Mouse (Mus musculus) liver, embryonic 16.5 days (tissue): ENCODE measurements at regions not wholly inside any gene's neighbourhood (a gene's known extent, or its start where the extent isn't known, plus 50 kb on each side); places are given as distances from the start of the nearest gene placed in this dataset.

Experiments used
- ATAC-seq: fragments of 200-750 bp; cut with Nextera tagmentation; 2 replicates; pipeline ENCODE4 v1.8.0; 2017; ENCODE audit warnings: low read depth, mild to moderate bottlenecking, moderate number of reproducible peaks, moderate library complexity
- H3K27ac ChIP-seq: fragments of 300-500 bp; sonication (generic); 2 replicates; pipeline ENCODE4 v1.5.1; 2014; ENCODE audit warnings: mild to moderate bottlenecking, low read length
- H3K27me3 ChIP-seq: fragments of 300-500 bp; sonication (generic); 2 replicates; pipeline ENCODE4 v1.6.1; 2014; ENCODE audit warnings: low read depth, low read length, mixed read lengths; ENCODE audit not compliant: control insufficient read depth, insufficient read depth
- H3K36me3 ChIP-seq: fragments of 300-500 bp; sonication (generic); 2 replicates; pipeline ENCODE4 v1.6.1; 2014; ENCODE audit warnings: mild to moderate bottlenecking; ENCODE audit not compliant: control insufficient read depth, insufficient read depth
- H3K4me1 ChIP-seq: fragments of 300-500 bp; sonication (generic); 2 replicates; pipeline ENCODE4 v1.6.1; 2014; ENCODE audit warnings: low read depth, low read length, mixed read lengths; ENCODE audit not compliant: control insufficient read depth
- H3K4me2 ChIP-seq: fragments of 300-500 bp; sonication (generic); 2 replicates; pipeline ENCODE4 v1.6.1; 2014; ENCODE audit warnings: low read depth, low read length, mixed read lengths
- H3K4me3 ChIP-seq: fragments of 300-500 bp; sonication (generic); 2 replicates; pipeline ENCODE4 v1.5.1; 2014; ENCODE audit warnings: low read depth, mild to moderate bottlenecking, low read length
- H3K9ac ChIP-seq: fragments of 300-500 bp; sonication (generic); 2 replicates; pipeline ENCODE4 v1.6.1; 2014; ENCODE audit warnings: low read depth, low read length
- H3K9me3 ChIP-seq: fragments of 300-500 bp; sonication (generic); replicated peaks from 2 replicates; pipeline ENCODE4 v1.6.1; 2016; ENCODE audit warnings: low read length; ENCODE audit not compliant: control insufficient read depth
- WGBS: fragments of 180-500 bp; shearing (Covaris S2); extraction: QIAGEN DNeasy Blood & Tissue Kit; methylation state at CpG from one replicate; pipeline ENCODE4 v1.1.7; 2014; ENCODE audit not compliant: insufficient replicate concordance; 5-methylcytosine and 5-hydroxymethylcytosine counted together

GRCm38 (mm10) chr8:118137846-118138245 is 145.7 kb upstream of the Cdh13 start:
- Histone ChIP-seq H3K27me3 (no peaks in the 10 kb centered on the region), H3K4me1 (no peaks in the 10 kb centered on the region), H3K4me2 (no peak overlapping the region), H3K9ac (no peak overlapping the region), H3K4me3 (no peak overlapping the region), H3K9me3 (no peaks in the 10 kb centered on the region), H3K36me3 (no peaks in the 10 kb centered on the region), H3K27ac (no peak overlapping the region)
- WGBS = 72% methylated on average over 3 of the region's 3 CpGs
- ATAC-seq = no peak

- no peaks in the 10 kb centered on the region for H3K9me3 ChIP-seq
- H3K27ac ChIP-seq = no peak overlapping the region
- no peak overlapping the region for H3K9ac ChIP-seq
- H3K4me3 ChIP-seq = no peak overlapping the region
- H3K27me3 ChIP-seq = no peaks in the 10 kb centered on the region
- WGBS = 52% methylated on average over 7 of the region's 7 CpGs
- no peaks in the 10 kb centered on the region for H3K36me3 ChIP-seq
- H3K4me2 ChIP-seq = no peak overlapping the region
- ATAC-seq = no peak
- no peaks in the 10 kb centered on the region for H3K4me1 ChIP-seq
Measured at GRCm38 (mm10) chr8:118124993-118125392, 158.5 kb upstream of the Cdh13 start.

- Histone ChIP-seq H3K9ac (no peak overlapping the region), H3K9me3 (no peaks in the 10 kb centered on the region), H3K4me2 (no peak overlapping the region), H3K27me3 (no peaks in the 10 kb centered on the region), H3K36me3 (no peaks in the 10 kb centered on the region), H3K4me1 (no peaks in the 10 kb centered on the region), H3K4me3 (no peak overlapping the region), H3K27ac (no peak overlapping the region)
- 61% methylated on average over 8 of the region's 8 CpGs for WGBS
- no peak for ATAC-seq
Measured at GRCm38 (mm10) chr8:118114253-118114652, 169.3 kb upstream of the Cdh13 start.

- Histone ChIP-seq H3K27me3 (no peaks in the 10 kb centered on the region), H3K9me3 (no peaks in the 10 kb centered on the region), H3K27ac (no peak overlapping the region), H3K9ac (no peak overlapping the region), H3K36me3 (no peaks in the 10 kb centered on the region), H3K4me3 (no peak overlapping the region), H3K4me2 (no peak overlapping the region), H3K4me1 (no peaks in the 10 kb centered on the region)
- 75% methylated on average over 14 of the region's 14 CpGs for WGBS
- ATAC-seq = no peak
Measured at GRCm38 (mm10) chr8:118104464-118105050, 179.0 kb upstream of the Cdh13 start.

GRCm38 (mm10) chr8:118101346-118101745 is 182.2 kb upstream of the Cdh13 start:
- no peak overlapping the region for H3K4me2 ChIP-seq
- no peaks in the 10 kb centered on the region for H3K4me1 ChIP-seq
- no peak overlapping the region for H3K4me3 ChIP-seq
- no peak for ATAC-seq
- H3K9ac ChIP-seq = no peak overlapping the region
- 66% methylated on average over 8 of the region's 8 CpGs for WGBS
- no peak overlapping the region for H3K27ac ChIP-seq
- H3K9me3 ChIP-seq = no peaks in the 10 kb centered on the region
- no peaks in the 10 kb centered on the region for H3K36me3 ChIP-seq
- no peaks in the 10 kb centered on the region for H3K27me3 ChIP-seq

GRCm38 (mm10) chr8:118062736-118063135 is 220.8 kb upstream of the Cdh13 start:
- no peak for ATAC-seq
- WGBS = 53% methylated on average over 5 of the region's 5 CpGs
- H3K36me3 ChIP-seq = no peaks in the 10 kb centered on the region

GRCm38 (mm10) chr8:118056781-118057180 is 226.8 kb upstream of the Cdh13 start:
- no peaks in the 10 kb centered on the region for H3K4me1 ChIP-seq
- no peak overlapping the region for H3K4me3 ChIP-seq
- H3K9me3 ChIP-seq = peaks cover 2% of the 10 kb centered on the region; the same call in 1 of the 2 replicates
- no peaks in the 10 kb centered on the region for H3K36me3 ChIP-seq
- WGBS = 61% methylated on average over 6 of the region's 6 CpGs
- H3K27ac ChIP-seq = no peak overlapping the region
- H3K4me2 ChIP-seq = no peak overlapping the region
- H3K9ac ChIP-seq = no peak overlapping the region
- no peak for ATAC-seq
- no peaks in the 10 kb centered on the region for H3K27me3 ChIP-seq

More at GRCm38 (mm10) chr8:118062736-118063135, 220.8 kb upstream of the Cdh13 start:
- Histone ChIP-seq H3K27ac (no peak overlapping the region), H3K9me3 (peaks cover 2% of the 10 kb centered on the region; the same call in 1 of the 2 replicates), H3K9ac (no peak overlapping the region), H3K4me2 (no peak overlapping the region), H3K27me3 (no peaks in the 10 kb centered on the region), H3K4me3 (no peak overlapping the region), H3K4me1 (no peaks in the 10 kb centered on the region)

GRCm38 (mm10) chr8:118055536-118055935 is 228.0 kb upstream of the Cdh13 start:
- Histone ChIP-seq H3K27me3 (no peaks in the 10 kb centered on the region), H3K27ac (no peak overlapping the region), H3K4me2 (no peak overlapping the region), H3K36me3 (no peaks in the 10 kb centered on the region), H3K4me1 (no peaks in the 10 kb centered on the region), H3K4me3 (no peak overlapping the region), H3K9ac (no peak overlapping the region), H3K9me3 (no peaks in the 10 kb centered on the region)
- ATAC-seq = no peak
- WGBS = 62% methylated on average over 5 of the region's 5 CpGs

GRCm38 (mm10) chr8:118050386-118050785 is 233.1 kb upstream of the Cdh13 start:
- no peak for ATAC-seq
- WGBS = 70% methylated on average over 3 of the region's 3 CpGs
- no peak overlapping the region for H3K9ac ChIP-seq
- no peak overlapping the region for H3K27ac ChIP-seq
- H3K36me3 ChIP-seq = no peaks in the 10 kb centered on the region
- H3K4me1 ChIP-seq = no peaks in the 10 kb centered on the region
- no peaks in the 10 kb centered on the region for H3K9me3 ChIP-seq
- no peaks in the 10 kb centered on the region for H3K27me3 ChIP-seq
- H3K4me3 ChIP-seq = no peak overlapping the region
- H3K4me2 ChIP-seq = no peak overlapping the region
